Mouse (Mus musculus) kidney, adult 11 months (tissue): ENCODE data around the gene Rab3a.

Experiments
- DNase-seq: peaks from one replicate; pipeline ENCODE4 v3.0.0; 2022

Rab3a gene

DNA sequence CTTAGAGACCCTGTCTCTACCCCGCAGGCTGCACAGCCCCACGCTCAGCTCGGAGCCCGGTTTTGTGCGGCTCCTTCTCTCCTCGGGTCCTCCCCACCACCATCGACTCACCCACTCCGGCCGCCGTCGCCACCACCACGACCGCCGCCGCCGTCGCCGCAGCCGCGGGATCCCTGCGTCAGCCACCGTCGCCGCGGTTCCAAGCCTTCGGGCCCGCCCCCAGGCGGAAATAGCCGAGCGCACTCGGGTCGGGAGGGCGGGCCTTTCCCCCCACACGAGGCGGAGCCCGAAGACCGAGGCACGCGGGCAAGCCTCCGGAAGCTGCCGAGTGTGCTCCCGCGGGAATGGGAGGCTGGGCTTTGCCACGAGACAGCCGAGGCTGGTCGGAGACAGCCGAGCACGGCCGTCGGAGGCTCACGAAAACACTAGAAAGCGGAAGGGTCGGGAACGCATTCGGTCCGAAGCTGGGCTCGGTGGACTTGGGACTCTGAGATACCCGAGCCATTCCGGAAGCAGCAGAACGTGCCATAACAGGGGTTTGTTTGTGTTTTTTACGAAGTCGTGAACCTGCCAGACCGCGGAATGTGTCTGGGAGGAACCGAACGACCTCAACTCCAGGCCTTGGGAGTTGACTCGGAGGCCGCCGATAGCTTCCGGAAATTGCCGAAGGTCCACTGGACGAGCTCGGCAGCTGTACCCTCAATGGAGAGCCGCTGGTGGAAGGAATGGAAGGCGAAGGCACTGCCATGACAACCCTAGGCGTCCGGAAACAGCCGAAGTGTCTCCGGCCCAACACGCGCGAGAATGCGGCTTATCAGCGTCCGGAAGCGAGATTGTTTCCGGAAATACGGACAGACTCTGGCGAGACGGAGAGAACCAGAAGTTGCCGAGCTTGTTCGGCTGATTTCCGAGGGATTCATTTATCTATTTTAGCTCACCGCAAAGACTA lies 22.3 kb downstream of the Rab3a start, which contains the start of gene Pik3r2:
Gene Pik3r2, minus strand, starts transcription at position 218 of the 949 bp plus-strand sequence.
- DNase-seq, result peak; percentile 98

GRCm38 (mm10) chr8:70780093-70780492 lies 25.6 kb downstream of the Rab3a start:
- no peak for DNase-seq

DNA sequence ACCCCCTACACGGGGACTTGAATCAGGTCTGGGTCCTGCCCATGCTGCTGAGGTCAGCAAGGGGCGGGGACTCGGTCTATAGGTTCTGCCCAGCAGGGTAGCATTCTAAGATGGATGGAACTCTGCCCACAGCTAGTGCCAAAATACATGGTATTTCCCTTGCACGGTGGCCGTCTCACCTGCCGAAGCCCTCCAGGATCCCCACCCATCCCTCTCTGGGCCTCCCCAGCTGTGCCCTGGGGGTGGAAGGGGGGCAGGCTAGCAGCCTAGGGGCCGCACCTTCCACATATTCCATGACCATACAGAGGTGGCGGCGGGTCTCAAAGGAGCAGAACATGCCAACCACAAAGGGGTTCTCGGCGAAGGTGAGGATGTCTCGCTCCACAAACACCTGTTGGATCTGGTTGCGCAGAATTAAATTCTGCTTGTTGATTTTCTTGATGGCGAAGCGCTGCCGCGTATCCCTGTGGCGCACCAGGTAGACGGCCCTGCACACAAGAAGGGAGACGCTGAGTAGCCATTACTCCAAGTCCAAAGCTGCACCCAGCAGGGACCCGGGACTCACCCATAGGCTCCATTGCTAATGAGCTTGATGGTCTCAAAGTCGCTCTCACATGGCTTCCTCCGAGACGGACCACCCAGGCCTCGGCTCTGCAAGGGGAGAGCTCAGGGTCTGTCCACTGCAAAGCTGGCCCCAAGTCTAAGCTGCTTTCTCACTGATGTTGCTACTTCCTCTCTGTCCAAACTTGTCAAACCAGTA lies 32.0 kb downstream of the Rab3a start:
- no peak for DNase-seq

GRCm38 (mm10) chr8:70787051-70787445 lies 32.6 kb downstream of the Rab3a start:
- no peak for DNase-seq

DNA sequence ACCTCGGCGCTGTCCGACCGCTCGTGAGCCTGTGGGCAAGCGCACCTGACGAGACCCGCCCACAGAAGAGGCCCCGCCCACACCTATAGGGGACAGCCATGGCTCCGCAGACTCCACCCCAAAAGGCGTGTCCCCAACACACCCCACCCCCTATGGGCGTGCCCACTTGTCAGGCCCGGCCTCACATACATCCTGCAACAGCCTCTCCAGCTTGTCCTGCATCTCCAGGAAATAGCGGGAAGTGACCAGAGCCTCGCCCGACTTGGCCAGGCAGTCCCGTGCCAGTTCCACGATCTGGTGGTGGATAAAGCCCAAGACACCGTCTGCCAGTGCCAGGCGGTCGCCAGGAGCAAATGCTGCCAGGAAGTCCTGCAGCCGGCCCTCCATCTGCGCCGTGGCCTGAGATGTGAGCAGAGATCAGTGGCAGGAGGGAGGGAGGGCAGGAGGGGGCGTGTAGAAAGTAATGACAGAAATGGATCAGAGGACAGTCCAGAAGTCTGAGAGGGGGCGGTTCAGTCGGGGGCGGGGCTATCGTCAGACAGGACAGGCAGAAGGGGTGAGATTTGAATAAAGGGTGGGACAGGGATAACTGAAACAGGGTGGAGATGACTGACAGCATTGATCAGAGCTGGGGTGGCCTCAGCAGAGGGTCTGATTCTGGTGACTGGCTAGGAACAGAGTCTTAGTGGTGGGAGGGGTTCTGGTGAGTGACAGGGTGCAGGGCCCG lies 33.6 kb downstream of the Rab3a start:
- peak; percentile 43 for DNase-seq

DNA sequence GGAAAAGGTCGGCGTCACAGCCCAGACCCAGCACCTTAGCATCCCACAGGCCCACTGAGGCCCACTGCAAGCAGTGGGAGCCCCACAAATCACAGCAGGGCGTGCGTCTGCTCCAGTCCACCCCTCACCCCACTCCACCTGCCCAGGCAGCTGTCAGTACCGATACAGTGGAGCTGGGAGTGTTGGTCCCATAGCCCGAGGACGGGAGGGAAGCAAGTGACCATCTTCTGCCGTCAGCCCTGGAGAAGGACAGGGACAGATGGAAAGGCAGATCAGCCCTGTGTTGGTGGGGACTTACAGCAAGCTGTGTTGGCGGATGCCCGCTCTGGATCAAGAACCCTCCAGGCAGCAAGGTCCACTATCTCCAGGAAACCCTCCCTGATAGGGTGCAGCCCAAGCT lies 34.6 kb downstream of the Rab3a start:
- DNase-seq, result no peak

GRCm38 (mm10) chr8:70790846-70791245 lies 36.4 kb downstream of the Rab3a start:
- no peak for DNase-seq

DNA sequence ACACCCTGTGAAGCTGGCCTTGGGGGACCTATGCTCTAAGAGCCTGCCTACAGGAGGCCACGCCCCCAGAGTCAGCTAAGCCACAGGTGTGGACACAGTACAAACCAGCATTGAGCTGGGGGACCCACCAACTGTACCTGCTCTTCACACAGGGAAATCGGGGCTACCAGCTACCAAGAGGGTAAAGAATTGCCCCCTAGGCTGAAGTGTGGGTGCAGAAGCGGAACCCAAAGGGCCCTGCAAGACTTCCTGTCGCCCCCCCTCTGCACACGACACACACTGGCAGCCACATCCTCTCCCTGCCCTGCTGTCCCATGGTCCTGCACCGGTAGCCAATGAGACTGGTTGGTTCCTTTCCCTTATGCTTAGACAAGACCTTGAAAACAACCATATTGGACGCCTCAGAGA lies 36.8 kb downstream of the Rab3a start:
- DNase-seq, result peak; percentile 43

DNA sequence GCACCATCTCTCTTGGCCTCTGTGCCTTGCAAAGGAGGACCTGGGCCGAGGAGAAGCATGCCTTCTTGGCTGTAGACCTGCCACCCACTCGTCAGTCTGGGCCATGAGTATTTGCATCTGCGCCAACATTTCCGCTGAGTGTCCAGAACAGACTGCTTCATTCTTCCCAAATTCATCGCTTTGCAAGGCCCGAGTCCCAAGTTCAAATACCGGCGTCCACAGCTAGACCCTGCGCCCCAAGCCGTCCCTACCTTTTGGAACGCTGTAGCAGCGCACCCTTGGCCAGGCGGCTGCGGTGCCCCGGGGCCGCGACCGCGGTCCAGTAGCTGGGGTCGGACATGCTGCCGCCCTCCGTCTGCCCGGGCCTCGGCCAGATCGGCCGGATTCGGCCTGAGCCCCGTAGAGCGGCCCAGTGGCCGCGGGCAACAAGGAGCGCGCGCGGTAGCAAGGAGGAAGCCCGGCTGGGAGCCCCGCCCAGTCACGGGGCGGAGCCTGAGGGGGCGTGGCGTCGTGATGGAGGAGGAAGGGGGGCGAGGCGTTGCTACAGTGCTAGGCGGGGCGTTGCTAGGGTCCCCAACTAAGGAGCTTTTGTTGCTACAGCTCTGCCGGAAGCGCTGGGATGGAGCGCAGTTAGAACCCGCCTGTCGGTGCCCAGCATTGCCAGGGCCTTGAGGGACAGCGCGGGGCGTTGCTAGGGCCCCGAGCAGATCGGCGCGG lies 37.7 kb downstream of the Rab3a start:
- DNase-seq, result peak; percentile 97

- peak; percentile 97 for DNase-seq
Measured at GRCm38 (mm10) chr8:70792700-70793099, 38.2 kb downstream of the Rab3a start.

GRCm38 (mm10) chr8:70794215-70794614 lies 39.7 kb downstream of the Rab3a start:
- DNase-seq, result no peak

- no peak for DNase-seq
Measured at GRCm38 (mm10) chr8:70795370-70795769, 40.9 kb downstream of the Rab3a start.

- no peak for DNase-seq
Measured at GRCm38 (mm10) chr8:70796403-70797080, 42.1 kb downstream of the Rab3a start.

- peak; percentile 94 for DNase-seq
Measured at GRCm38 (mm10) chr8:70797081-70798070, 42.9 kb downstream of the Rab3a start.

GRCm38 (mm10) chr8:70798281-70798680 lies 43.8 kb downstream of the Rab3a start:
- DNase-seq, result peak; percentile 62

- DNase-seq, result no peak
Measured at GRCm38 (mm10) chr8:70800648-70801047, 46.2 kb downstream of the Rab3a start.

- DNase-seq, result no peak
Measured at GRCm38 (mm10) chr8:70801156-70801555, 46.7 kb downstream of the Rab3a start.

DNA sequence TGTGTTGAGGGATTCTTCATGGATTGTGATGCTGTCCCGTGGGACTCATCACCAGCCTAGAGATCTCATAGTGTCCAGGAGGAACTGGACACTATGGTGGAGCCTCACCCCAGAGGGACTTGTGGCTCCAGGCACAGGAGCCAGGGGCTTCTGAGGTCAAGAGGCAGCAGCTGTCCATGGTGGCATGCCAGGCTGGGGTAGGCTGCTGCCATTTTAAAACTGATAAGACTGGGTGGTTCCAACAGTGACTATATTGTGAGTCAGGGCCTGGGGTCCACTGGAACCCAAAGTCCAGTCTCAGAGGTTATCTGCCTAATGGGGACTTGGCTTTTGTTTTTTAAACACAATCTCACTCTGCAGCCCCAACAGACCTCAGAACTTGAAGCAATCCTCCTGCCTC lies 47.4 kb downstream of the Rab3a start:
- DNase-seq, result no peak

GRCm38 (mm10) chr8:70802786-70803510 lies 48.5 kb downstream of the Rab3a start:
- DNase-seq, result no peak
